Mouse (Mus musculus): ENCODE data around the gene Ints4.

Ints4 gene

DNA sequence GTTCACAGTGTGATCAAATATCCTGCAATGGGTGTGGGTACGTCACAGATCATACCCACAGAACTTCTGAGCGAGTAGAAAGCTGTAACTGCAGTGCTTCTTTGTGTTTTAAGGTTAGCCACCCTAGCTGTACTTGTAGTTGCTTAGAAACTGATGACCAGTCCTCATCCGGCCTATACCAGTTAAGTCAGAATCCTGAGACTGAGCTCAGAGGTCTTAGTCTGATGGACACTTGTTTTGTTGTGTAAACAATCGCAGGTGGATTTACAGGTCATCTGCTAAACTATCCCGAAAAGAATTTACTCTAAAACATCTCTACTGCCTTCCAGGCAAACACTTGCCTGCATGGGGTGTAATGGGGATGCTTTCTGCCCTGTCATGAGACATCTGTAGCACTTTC is 55.8 kb downstream of the Ints4 start:
- no peak for DNase-seq (ENCODE audit: low read depth, low spot score)

- DNase-seq (ENCODE audit: low read depth, low spot score) = no peak
These were observed 65.7 kb downstream of the Ints4 start for GRCm38 (mm10) chr7:97546462-97546861.

- DNase-seq (ENCODE audit: low read depth, low spot score) = no peak
These were observed 68.5 kb downstream of the Ints4 start for GRCm38 (mm10) chr7:97549301-97549700.

DNA sequence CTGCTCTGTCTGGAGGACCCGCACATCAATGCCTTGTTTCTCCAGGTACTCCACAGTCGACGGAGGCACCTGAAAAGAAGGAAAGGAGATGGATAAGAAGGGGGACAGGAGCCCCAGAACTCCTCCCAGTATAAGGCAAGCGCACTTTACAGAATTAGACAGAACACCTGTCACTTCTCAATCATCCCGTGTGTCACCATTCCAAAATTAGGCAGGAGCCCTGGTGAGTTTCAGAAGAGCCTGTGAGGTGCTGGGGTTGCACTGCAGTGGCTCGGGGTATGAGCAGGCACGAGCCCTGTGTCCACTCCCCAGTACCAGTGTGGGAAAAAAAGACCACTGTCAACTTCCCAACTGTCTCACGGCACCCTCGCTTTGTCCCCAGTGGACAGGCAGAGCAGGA is 69.9 kb downstream of the Ints4 start:
- DNase-seq (ENCODE audit: low read depth, low spot score) = no peak

DNA sequence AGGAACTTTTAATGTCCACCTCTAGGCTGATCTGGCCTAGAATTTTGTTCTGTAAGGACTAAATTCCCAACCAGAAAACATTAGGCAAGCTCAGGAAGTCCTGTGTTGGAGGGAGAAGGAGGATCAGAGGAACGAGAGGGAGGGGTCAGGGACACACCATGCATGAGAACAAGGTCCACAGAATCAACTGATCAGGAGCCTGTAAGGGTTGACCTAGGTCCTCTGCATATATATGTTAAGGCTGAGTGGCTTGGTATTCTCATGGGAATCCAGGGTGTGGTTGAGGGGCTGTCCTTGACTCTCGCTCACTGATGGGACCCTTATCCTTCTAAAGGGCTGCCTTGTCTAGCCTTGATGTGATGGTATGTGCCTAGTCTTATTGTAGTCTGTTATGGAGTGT is 82.8 kb downstream of the Ints4 start:
- no peak for DNase-seq (ENCODE audit: low read depth, low spot score)

- DNase-seq (ENCODE audit: low read depth, low spot score) = no peak
These were observed 88.6 kb downstream of the Ints4 start for GRCm38 (mm10) chr7:97569372-97569771.

DNA sequence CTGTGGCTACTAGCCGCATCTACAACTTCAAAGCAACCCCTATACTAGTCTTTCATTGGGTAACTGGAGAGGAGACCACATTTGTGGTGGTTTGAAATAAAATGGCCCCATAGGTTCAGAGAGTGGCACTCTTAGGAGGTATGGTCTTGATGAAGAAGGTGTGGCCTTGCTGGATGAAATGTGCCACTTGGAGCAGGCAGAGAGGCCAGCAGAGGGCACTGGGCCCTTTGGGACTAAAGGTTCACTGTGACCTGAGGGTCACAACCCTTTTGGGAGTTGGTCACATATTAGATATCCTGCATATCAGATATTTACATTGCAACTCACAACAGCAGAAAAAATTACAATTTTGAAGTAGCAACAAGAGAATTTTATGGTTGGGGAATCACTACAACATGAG is 89.6 kb downstream of the Ints4 start:
- DNase-seq (ENCODE audit: low read depth, low spot score) = no peak

GRCm38 (mm10) chr7:97578361-97579066 is 97.8 kb downstream of the Ints4 start:
- DNase-seq (ENCODE audit: low read depth, low spot score) = no peak

GRCm38 (mm10) chr7:97579067-97579975 is 98.6 kb downstream of the Ints4 start, which contains the start of the genes Aamdc and Rsf1:
TSS of gene Aamdc (minus strand) at chr7:97579497.
TSS of gene Rsf1 (plus strand) at chr7:97579889.
- peak; percentile 98 for DNase-seq (ENCODE audit: low read depth, low spot score)

- peak; percentile 14 for DNase-seq (ENCODE audit: low read depth, low spot score)
These were observed 99.5 kb downstream of the Ints4 start for GRCm38 (mm10) chr7:97579976-97580842.

DNA sequence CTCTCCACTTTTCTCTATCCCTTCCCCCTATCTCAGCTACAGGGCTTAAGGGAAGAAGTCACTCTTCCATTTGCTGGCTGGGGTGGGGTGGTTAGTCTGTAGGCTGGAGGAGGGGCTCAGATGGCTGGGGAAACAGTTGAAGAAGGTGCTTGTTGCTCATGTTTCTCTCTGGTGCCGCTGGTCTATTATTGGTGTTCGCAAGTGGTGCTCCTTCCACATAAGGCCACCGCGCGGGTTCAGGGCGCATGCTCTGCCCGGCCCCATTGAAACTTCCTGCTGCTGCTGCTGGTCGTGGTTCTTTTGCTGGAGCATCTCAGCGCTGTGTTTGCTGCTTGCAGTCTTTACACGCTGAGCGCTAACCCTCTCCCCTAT is 100.1 kb downstream of the Ints4 start:
- DNase-seq (ENCODE audit: low read depth, low spot score) = peak; percentile 65

DNA sequence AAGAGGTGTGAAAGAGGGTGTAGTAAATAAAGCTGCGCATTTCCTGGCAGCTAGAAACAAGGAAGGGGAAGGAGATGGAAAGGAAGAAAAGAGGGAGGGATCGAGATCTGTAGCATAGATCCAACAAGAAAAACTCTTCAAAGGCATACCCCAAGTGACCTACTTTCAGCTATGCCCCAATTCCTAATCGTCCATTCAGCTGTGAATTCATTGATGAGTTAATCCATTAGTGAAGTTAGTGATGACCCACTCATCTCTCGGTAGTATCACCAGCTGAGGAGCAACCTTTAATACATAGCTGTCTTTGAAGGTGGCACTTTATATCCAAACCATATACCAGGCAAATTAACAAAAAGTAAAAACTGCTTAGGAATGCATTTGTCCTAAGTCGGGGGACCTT is 107.8 kb downstream of the Ints4 start:
- no peak for DNase-seq (ENCODE audit: low read depth, low spot score)

DNA sequence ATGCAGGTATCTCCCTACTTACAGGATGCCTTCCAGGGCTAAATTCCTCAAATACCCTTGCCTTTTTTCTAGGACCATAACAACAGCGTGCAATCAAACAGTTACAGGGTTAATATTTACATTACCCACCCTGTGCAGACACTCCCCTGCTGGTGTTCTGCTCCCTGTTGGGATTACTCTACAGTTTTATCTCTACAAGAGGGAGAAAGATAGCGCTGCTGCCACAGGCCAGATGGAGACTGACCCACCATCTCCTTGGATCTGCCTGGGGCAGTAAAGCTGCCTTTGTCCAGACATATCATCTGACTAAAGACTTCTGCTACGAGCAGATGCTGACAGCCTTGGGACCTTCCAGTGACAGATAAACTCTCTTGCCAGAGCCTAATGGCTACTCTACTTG is 109.7 kb downstream of the Ints4 start:
- no peak for DNase-seq (ENCODE audit: low read depth, low spot score)

All from brain, embryonic 18.5 days (tissue).